Mouse (Mus musculus) hindbrain, embryonic 12.5 days (tissue): ENCODE measurements around the gene Aff3. TPM values are rescaled to one million over a fixed set of nuclear protein-coding genes. Genes with fewer than 3 reads are reported as not detected.

ENCODE experiments used
- ATAC-seq: fragments of 200-750 bp; cut with Nextera tagmentation; 2 replicates; pipeline ENCODE4 v1.8.0; 2017; ENCODE audit warnings: moderate TSS enrichment; ENCODE audit not compliant: low FRiP score
- H3K27ac ChIP-seq: fragments of 300-500 bp; sonication (generic); 2 replicates; pipeline ENCODE4 v1.5.1; 2016; ENCODE audit warnings: mild to moderate bottlenecking
- H3K27me3 ChIP-seq: fragments of 300-500 bp; sonication (generic); 2 replicates; pipeline ENCODE4 v1.6.1; 2016; ENCODE audit warnings: mild to moderate bottlenecking
- H3K36me3 ChIP-seq: fragments of 300-500 bp; sonication (generic); 2 replicates; pipeline ENCODE4 v1.6.1; 2016; ENCODE audit warnings: mild to moderate bottlenecking
- H3K4me1 ChIP-seq: fragments of 300-500 bp; sonication (generic); 2 replicates; pipeline ENCODE4 v1.6.1; 2016
- H3K4me2 ChIP-seq: fragments of 300-500 bp; sonication (generic); replicated peaks from 2 replicates; pipeline ENCODE4 v1.6.1; 2016; ENCODE audit warnings: mild to moderate bottlenecking
- H3K4me3 ChIP-seq: fragments of 300-500 bp; sonication (generic); 2 replicates; pipeline ENCODE4 v1.5.1; 2016; ENCODE audit warnings: mild to moderate bottlenecking
- H3K9ac ChIP-seq: fragments of 300-500 bp; sonication (generic); 2 replicates; pipeline ENCODE4 v1.6.1; 2016; ENCODE audit warnings: mild to moderate bottlenecking, moderate library complexity
- H3K9me3 ChIP-seq: fragments of 300-500 bp; sonication (generic); replicated peaks from 2 replicates; pipeline ENCODE4 v1.6.1; 2016; ENCODE audit warnings: mild to moderate bottlenecking
- WGBS: fragments of 180-500 bp; shearing (Covaris S2); methylation state at CpG from one replicate; pipeline ENCODE4 v1.1.7; 2016; 5-methylcytosine and 5-hydroxymethylcytosine counted together
- polyA plus RNA-seq: library from polyadenylated mRNA; unstranded; fragments of >200 nt; fragmentation: Nextera tagmentation; extraction: Ambion mirVana; gene quantifications from 2 replicates; pipeline ENCODE4 v1.2.1, GENCODE M21; 2016

Gene Aff3
- polyA plus RNA-seq, 1 experiment from 2014 or later, result 45.2 TPM

GRCm38 (mm10) chr1:38626388-38626738 is 38.4 kb downstream of the Aff3 start:
- Histone ChIP-seq H3K9ac (peak overlapping the region; percentile 89), H3K36me3 (peaks cover 2% of the 10 kb centered on the region; the same call in 1 of the 2 replicates), H3K27ac (peak overlapping the region; percentile 99), H3K4me3 (peak overlapping the region; percentile 73), H3K4me2 (peak overlapping the region; percentile 83), H3K4me1 (peaks cover 60% of the 10 kb centered on the region), H3K27me3 (no peaks in the 10 kb centered on the region), H3K9me3 (no peaks in the 10 kb centered on the region)
- WGBS, result under 1% methylated on average over 10 of the region's 10 CpGs
- peak; percentile 36 for ATAC-seq

GRCm38 (mm10) chr1:38621840-38622239 is 42.9 kb downstream of the Aff3 start:
- Histone ChIP-seq H3K4me3 (no peak overlapping the region), H3K36me3 (peaks cover 10% of the 10 kb centered on the region; the same call in 1 of the 2 replicates), H3K4me2 (no peak overlapping the region), H3K27me3 (no peaks in the 10 kb centered on the region), H3K27ac (no peak overlapping the region), H3K9ac (no peak overlapping the region), H3K4me1 (peaks cover 36% of the 10 kb centered on the region), H3K9me3 (no peaks in the 10 kb centered on the region)
- ATAC-seq, result no peak
- WGBS, result 37% methylated on average over 4 of the region's 4 CpGs

GRCm38 (mm10) chr1:38620401-38620800 is 44.4 kb downstream of the Aff3 start:
- no peaks in the 10 kb centered on the region for H3K27me3 ChIP-seq
- H3K27ac ChIP-seq, result no peak overlapping the region
- ATAC-seq, result no peak
- H3K36me3 ChIP-seq, result peaks cover 10% of the 10 kb centered on the region; the same call in 1 of the 2 replicates
- H3K9ac ChIP-seq, result no peak overlapping the region
- no peak overlapping the region for H3K4me2 ChIP-seq
- WGBS, result 92% methylated on average over 6 of the region's 6 CpGs
- H3K4me1 ChIP-seq, result peaks cover 34% of the 10 kb centered on the region
- H3K4me3 ChIP-seq, result no peak overlapping the region
- H3K9me3 ChIP-seq, result no peaks in the 10 kb centered on the region

GRCm38 (mm10) chr1:38606741-38607140 is 58.0 kb downstream of the Aff3 start:
- Histone ChIP-seq H3K9ac (no peak overlapping the region), H3K36me3 (no peaks in the 10 kb centered on the region), H3K4me1 (peaks cover 20% of the 10 kb centered on the region), H3K4me3 (no peak overlapping the region), H3K9me3 (no peaks in the 10 kb centered on the region), H3K4me2 (peak overlapping the region; percentile 13; the same call in 1 of the 2 replicates), H3K27ac (peak overlapping the region; percentile 83), H3K27me3 (no peaks in the 10 kb centered on the region)
- ATAC-seq, result peak; percentile 66; the same call in 1 of the 2 replicates
- WGBS, result 4% methylated on average over 4 of the region's 4 CpGs

- no peaks in the 10 kb centered on the region for H3K36me3 ChIP-seq
- no peaks in the 10 kb centered on the region for H3K27me3 ChIP-seq
- WGBS, result 82% methylated on average over 4 of the region's 4 CpGs
- H3K4me1 ChIP-seq, result peaks cover 24% of the 10 kb centered on the region
- H3K4me3 ChIP-seq, result no peak overlapping the region
- no peaks in the 10 kb centered on the region for H3K9me3 ChIP-seq
- H3K9ac ChIP-seq, result no peak overlapping the region
- H3K4me2 ChIP-seq, result no peak overlapping the region
- no peak overlapping the region for H3K27ac ChIP-seq
- no peak for ATAC-seq
These were observed 59.3 kb downstream of the Aff3 start for GRCm38 (mm10) chr1:38605426-38605825.

GRCm38 (mm10) chr1:38604611-38605010 is 60.1 kb downstream of the Aff3 start:
- H3K4me2 ChIP-seq, result no peak overlapping the region
- H3K9ac ChIP-seq, result no peak overlapping the region
- H3K4me3 ChIP-seq, result no peak overlapping the region
- 86% methylated on average over 7 of the region's 7 CpGs for WGBS
- H3K27ac ChIP-seq, result no peak overlapping the region
- no peaks in the 10 kb centered on the region for H3K36me3 ChIP-seq
- H3K27me3 ChIP-seq, result no peaks in the 10 kb centered on the region
- H3K4me1 ChIP-seq, result peaks cover 24% of the 10 kb centered on the region
- no peak for ATAC-seq
- no peaks in the 10 kb centered on the region for H3K9me3 ChIP-seq

- Histone ChIP-seq H3K36me3 (no peaks in the 10 kb centered on the region), H3K27me3 (no peaks in the 10 kb centered on the region), H3K27ac (no peak overlapping the region), H3K4me1 (peaks cover 19% of the 10 kb centered on the region), H3K4me2 (no peak overlapping the region), H3K4me3 (no peak overlapping the region), H3K9me3 (no peaks in the 10 kb centered on the region), H3K9ac (no peak overlapping the region)
- 69% methylated on average over 11 of the region's 11 CpGs for WGBS
- no peak for ATAC-seq
These were observed 62.8 kb downstream of the Aff3 start for GRCm38 (mm10) chr1:38601802-38602508.

- Histone ChIP-seq H3K27me3 (no peaks in the 10 kb centered on the region), H3K9ac (no peak overlapping the region), H3K4me3 (no peak overlapping the region), H3K36me3 (no peaks in the 10 kb centered on the region), H3K9me3 (no peaks in the 10 kb centered on the region), H3K27ac (no peak overlapping the region), H3K4me1 (peaks cover 25% of the 10 kb centered on the region), H3K4me2 (no peak overlapping the region)
- no peak for ATAC-seq
- WGBS, result 59% methylated on average over 3 of the region's 3 CpGs
These were observed 69.4 kb downstream of the Aff3 start for GRCm38 (mm10) chr1:38595311-38595710.

GRCm38 (mm10) chr1:38594766-38595165 is 70.0 kb downstream of the Aff3 start:
- H3K9me3 ChIP-seq, result no peaks in the 10 kb centered on the region
- no peaks in the 10 kb centered on the region for H3K36me3 ChIP-seq
- peaks cover 25% of the 10 kb centered on the region for H3K4me1 ChIP-seq
- no peak for ATAC-seq
- 77% methylated on average over 5 of the region's 5 CpGs for WGBS
- H3K4me2 ChIP-seq, result no peak overlapping the region
- no peak overlapping the region for H3K4me3 ChIP-seq
- no peak overlapping the region for H3K27ac ChIP-seq
- H3K9ac ChIP-seq, result no peak overlapping the region
- no peaks in the 10 kb centered on the region for H3K27me3 ChIP-seq

- Histone ChIP-seq H3K27me3 (no peaks in the 10 kb centered on the region), H3K27ac (0 out of 2 replicates have a peak overlapping the region, but pooled peaks have one; percentile 24), H3K9ac (no peak overlapping the region), H3K4me2 (no peak overlapping the region), H3K36me3 (no peaks in the 10 kb centered on the region), H3K4me1 (peaks cover 30% of the 10 kb centered on the region), H3K4me3 (no peak overlapping the region), H3K9me3 (no peaks in the 10 kb centered on the region)
- ATAC-seq, result no peak
- WGBS, result 84% methylated on average over 8 of the region's 8 CpGs
These were observed 73.6 kb downstream of the Aff3 start for GRCm38 (mm10) chr1:38591194-38591593.

GRCm38 (mm10) chr1:38588741-38589140 is 76.0 kb downstream of the Aff3 start:
- Histone ChIP-seq H3K4me3 (no peak overlapping the region), H3K27ac (no peak overlapping the region)
- WGBS, result 89% methylated on average over 6 of the region's 6 CpGs

GRCm38 (mm10) chr1:38582328-38582727 is 82.4 kb downstream of the Aff3 start:
- no peaks in the 10 kb centered on the region for H3K27me3 ChIP-seq
- no peak overlapping the region for H3K27ac ChIP-seq
- peaks cover 21% of the 10 kb centered on the region for H3K4me1 ChIP-seq
- H3K4me2 ChIP-seq, result no peak overlapping the region
- peaks cover 5% of the 10 kb centered on the region; the same call in 1 of the 2 replicates for H3K36me3 ChIP-seq
- H3K9ac ChIP-seq, result no peak overlapping the region
- H3K4me3 ChIP-seq, result no peak overlapping the region
- no peaks in the 10 kb centered on the region for H3K9me3 ChIP-seq
- no peak for ATAC-seq
- WGBS, result 82% methylated on average over 9 of the region's 9 CpGs

More at GRCm38 (mm10) chr1:38588741-38589140, 76.0 kb downstream of the Aff3 start:
- Histone ChIP-seq H3K36me3 (no peaks in the 10 kb centered on the region), H3K27me3 (no peaks in the 10 kb centered on the region), H3K9ac (no peak overlapping the region), H3K4me1 (peaks cover 17% of the 10 kb centered on the region; the same call in 1 of the 2 replicates), H3K4me2 (no peak overlapping the region), H3K9me3 (no peaks in the 10 kb centered on the region)
- ATAC-seq, result no peak

- 84% methylated on average over 2 of the region's 2 CpGs for WGBS
- H3K4me2 ChIP-seq, result no peak overlapping the region
These were observed 84.2 kb downstream of the Aff3 start for GRCm38 (mm10) chr1:38580572-38580971.

More at GRCm38 (mm10) chr1:38580572-38580971, 84.2 kb downstream of the Aff3 start:
- peaks cover 5% of the 10 kb centered on the region; the same call in 1 of the 2 replicates for H3K36me3 ChIP-seq
- peaks cover 17% of the 10 kb centered on the region for H3K4me1 ChIP-seq
- H3K9ac ChIP-seq, result no peak overlapping the region
- no peak overlapping the region for H3K27ac ChIP-seq
- H3K27me3 ChIP-seq, result no peaks in the 10 kb centered on the region
- ATAC-seq, result no peak
- H3K9me3 ChIP-seq, result no peaks in the 10 kb centered on the region
- no peak overlapping the region for H3K4me3 ChIP-seq
